27 mouse cellular contexts compared by ENCODE assay signal in genomic region chr1:85931170-85931569, GRCm38 (mm10). TPM values are rescaled to one million over a fixed set of nuclear protein-coding genes. Genes with fewer than 3 reads are reported as not detected.
A peak's percentile ranks its signal among the peaks of the same experiment; 100 is the strongest.
DNase-seq lines count a peak whose midpoint lies in the region; ATAC-seq lines count a peak whose summit lies in the region.
"Had no signal": no experiment of that assay in that cellular context is flagged by ENCODE, and none has a peak within 500 bp of the region (broad histone marks: within the 10 kb centered on the region; RNA-seq: fewer than 3 reads in every experiment).

No protein-coding gene starts in this region.

- intact Hi-C loops in left cerebral cortex, postnatal 4 days (cut with DNase I) = loop anchor here (10.0 kb wide), 1 partner anchor 76 kb away; no protein-coding TSS in a partner anchor

- peak; percentile 41 to 51 for DNase-seq in cerebellum, postnatal 14 days
- no peak for DNase-seq in cerebellum, adult 11 months
- DNase-seq in hindbrain, embryonic 10.5 days (ENCODE audit: low spot score) = no peak
- no peak for DNase-seq in hindbrain, embryonic 11.5 days (ENCODE audit: low spot score)
- peak; percentile 51 for DNase-seq in left cerebral cortex, postnatal 4 days
- DNase-seq in left cerebral cortex, adult 11 months (ENCODE audit: low spot score) = no peak
- DNase-seq in telencephalon, adult 2 months (ENCODE audit: low read depth, low spot score) = peak; percentile 77
- DNase-seq: adrenal gland, adult 8-10 months; cerebellum, postnatal 36 days; gastrocnemius, postnatal 10 days; heart, adult 11 months; heart, postnatal 36 days; kidney, adult 8-10 months; kidney, postnatal 25 days; liver, embryonic 13.5 days; lung, embryonic 14.5 days; lung, postnatal 36 days; thymus, postnatal 25 days had no signal

- 82% methylated on average over 5 of the region's 5 CpGs for WGBS in hindbrain, embryonic 10.5 days
- 84% methylated on average over 5 of the region's 5 CpGs for WGBS in hindbrain, embryonic 11.5 days

- no peak overlapping the region for H3K4me3 ChIP-seq in hindbrain, embryonic 10.5 days
- no peak overlapping the region for H3K4me3 ChIP-seq in hindbrain, embryonic 11.5 days (ENCODE audit: low read depth, low read length)
- H3K4me3 ChIP-seq: forebrain, embryonic 12.5 days; limb, embryonic 13.5 days; liver, embryonic 13.5 days had no signal

- no peak overlapping the region for H3K4me2 ChIP-seq in hindbrain, embryonic 11.5 days (replicated peaks; ENCODE audit: low read depth, low read length)
- H3K4me2 ChIP-seq: forebrain, embryonic 12.5 days; limb, embryonic 13.5 days; liver, embryonic 13.5 days; lung, embryonic 14.5 days had no signal

- H3K36me3 ChIP-seq in hindbrain, embryonic 10.5 days = no peaks in the 10 kb centered on the region
- no peaks in the 10 kb centered on the region for H3K36me3 ChIP-seq in hindbrain, embryonic 11.5 days (ENCODE audit: control insufficient read depth, insufficient read depth, low read length)
- H3K36me3 ChIP-seq: forebrain, embryonic 12.5 days; limb, embryonic 13.5 days; liver, embryonic 13.5 days had no signal

- ATAC-seq in hindbrain, embryonic 11.5 days (ENCODE audit: low FRiP score) = no peak
- ATAC-seq: CD4-positive, CD25-positive, alpha-beta regulatory T cell, adult 4 months; inflammation-experienced regulatory T-cells, adult 6 months; Patski had no signal

- no peak overlapping the region for H3K9ac ChIP-seq in hindbrain, embryonic 11.5 days (ENCODE audit: low read depth, low read length)
- H3K9ac ChIP-seq: forebrain, embryonic 12.5 days; limb, embryonic 13.5 days; liver, embryonic 13.5 days; lung, embryonic 14.5 days had no signal

- H3K9me3 ChIP-seq in hindbrain, embryonic 10.5 days = no peaks in the 10 kb centered on the region
- H3K9me3 ChIP-seq in hindbrain, embryonic 11.5 days (ENCODE audit: control insufficient read depth, low read length) = no peaks in the 10 kb centered on the region
- H3K9me3 ChIP-seq: forebrain, embryonic 12.5 days; limb, embryonic 13.5 days; liver, embryonic 13.5 days had no signal

- H3K27ac ChIP-seq in hindbrain, embryonic 10.5 days = peak overlapping the region; percentile 12; the same call in 1 of the 2 replicates
- no peak overlapping the region for H3K27ac ChIP-seq in hindbrain, embryonic 11.5 days (ENCODE audit: low read depth, low read length)
- H3K27ac ChIP-seq: forebrain, embryonic 12.5 days; limb, embryonic 13.5 days; liver, embryonic 13.5 days had no signal

- peaks cover 9% of the 10 kb centered on the region; the same call in 1 of the 2 replicates for H3K27me3 ChIP-seq in hindbrain, embryonic 10.5 days (ENCODE audit: insufficient read depth, poor library complexity, severe bottlenecking)
- no peaks in the 10 kb centered on the region for H3K27me3 ChIP-seq in hindbrain, embryonic 11.5 days (ENCODE audit: control insufficient read depth, insufficient read depth, low read length)
- H3K27me3 ChIP-seq: forebrain, embryonic 12.5 days; limb, embryonic 13.5 days; liver, embryonic 13.5 days; Patski had no signal

- H3K4me1 ChIP-seq in hindbrain, embryonic 10.5 days (replicated peaks) = peaks cover 61% of the 10 kb centered on the region
- H3K4me1 ChIP-seq in hindbrain, embryonic 11.5 days (replicated peaks; ENCODE audit: control insufficient read depth, insufficient read depth, low read length) = peaks cover 11% of the 10 kb centered on the region

RNA-seq across cellular contexts. Expression of gene 4933407L21Rik, which starts 2.9 kb away (rescaled TPM):
- polyA plus RNA-seq in hindbrain, embryonic 10.5 days (2016; fragmentation: Nextera tagmentation; extraction: Ambion mirVana) = 0.43 and 0.51 TPM in 2 replicates
- 0.46 and 0.60 TPM in 2 replicates for polyA plus RNA-seq in hindbrain, embryonic 11.5 days (2014; fragmentation: Nextera tagmentation; extraction: Ambion mirVana)
- 1 to 10 TPM; 6.1 to 7.2 TPM for total RNA-seq in left cerebral cortex, postnatal 4 days (2021)
- total RNA-seq: gastrocnemius, postnatal 10 days; heart, postnatal 36 days; megakaryocyte-erythroid progenitor cell, adult 5-6 weeks; monocyte, adult 5-6 weeks had no signal
- polyA plus RNA-seq: liver, embryonic 13.5 days; lung, embryonic 14.5 days; neural tube, embryonic 11.5 days; small intestine, adult 2 months had no signal

RNA-seq across cellular contexts. Expression of gene Gpr55, which starts 29.6 kb away (rescaled TPM):
- polyA plus RNA-seq in hindbrain, embryonic 10.5 days (2016; fragmentation: Nextera tagmentation; extraction: Ambion mirVana) = not detected in 2 replicates
- polyA plus RNA-seq in hindbrain, embryonic 11.5 days (2014; fragmentation: Nextera tagmentation; extraction: Ambion mirVana) = 0.08 TPM in 1 of 2 replicates, not detected in the other
- total RNA-seq in left cerebral cortex, postnatal 4 days (2021) = under 1 TPM in 1 of 2 experiments, not detected in 1; 0.10 TPM
- total RNA-seq: gastrocnemius, postnatal 10 days; heart, postnatal 36 days; megakaryocyte-erythroid progenitor cell, adult 5-6 weeks had no signal
- polyA plus RNA-seq: forebrain, embryonic 12.5 days; lung, embryonic 14.5 days; neural tube, embryonic 11.5 days; Patski had no signal

RNA-seq across cellular contexts. Expression of gene Itm2c, which starts 37.1 kb away (rescaled TPM):
- 146 and 151 TPM in 2 replicates for polyA plus RNA-seq in hindbrain, embryonic 10.5 days (2016; fragmentation: Nextera tagmentation; extraction: Ambion mirVana)
- polyA plus RNA-seq in hindbrain, embryonic 11.5 days (2014; fragmentation: Nextera tagmentation; extraction: Ambion mirVana) = 85.7 and 86.1 TPM in 2 replicates
- 100 to 1,000 TPM; 111 to 124 TPM for total RNA-seq in left cerebral cortex, postnatal 4 days (2021)

Comparison
In these comparisons a context has a peak if more than half of its experiments do, and no peak if none do; other contexts are left out.
1. DNase-seq: peak in cerebellum, postnatal 14 days (2 of 2), left cerebral cortex, postnatal 4 days (single experiment) and telencephalon, adult 2 months (single experiment); none in cerebellum, adult 11 months (single experiment), hindbrain, embryonic 10.5 days (single experiment), hindbrain, embryonic 11.5 days (single experiment) and left cerebral cortex, adult 11 months (single experiment).